Mouse (Mus musculus): ENCODE data around the gene Mettl21e. TPM values are rescaled to one million over a fixed set of nuclear protein-coding genes. Genes with fewer than 3 reads are reported as not detected.
"Not testable (repeated sequence)": the region's sequence is repeated elsewhere in the genome, so short reads cannot be mapped to it uniquely, and the experiment has no call there.

The Mettl21e gene
- 0.27 and 0.47 TPM in 2 replicates for polyA plus RNA-seq (2015; fragmentation: Nextera tagmentation; extraction: Ambion mirVana)

- Histone ChIP-seq H3K27ac (ENCODE audit: low read length) (no peak within 1 kb of the TSS), H3K27me3 (ENCODE audit: control insufficient read depth, insufficient read depth, low read depth, low read length) (no peaks in the 10 kb centered on the region), H3K36me3 (ENCODE audit: control insufficient read depth, insufficient read depth) (no peaks in the 10 kb centered on the region), H3K4me1 (ENCODE audit: control insufficient read depth, low read depth, low read length) (no peaks in the 10 kb centered on the region), H3K9ac (ENCODE audit: low read depth, low read length) (no peak within 1 kb of the TSS), H3K9me3 (replicated peaks; ENCODE audit: control insufficient read depth, low read length) (no peaks in the 10 kb centered on the region), H3K4me2 (ENCODE audit: low read depth, low read length) (no peak within 1 kb of the TSS), H3K4me3 (ENCODE audit: low read depth, low read length) (no peak within 1 kb of the TSS)
- no peak for ATAC-seq (ENCODE audit: low read depth)
- WGBS (ENCODE audit: insufficient replicate concordance) = 35% methylated on average over 1 of the region's 1 CpGs
Measured at GRCm38 (mm10) chr1:44218876-44219275, at the start of gene Mettl21e. Mettl21e (minus strand) TSS chr1:44218961.

GRCm38 (mm10) chr1:44240440-44240839 is 21.7 kb upstream of the Mettl21e start:
- H3K27me3 ChIP-seq (ENCODE audit: control insufficient read depth, insufficient read depth, low read depth, low read length); H3K4me2 ChIP-seq (ENCODE audit: low read depth, low read length); H3K9me3 ChIP-seq (replicated peaks; ENCODE audit: control insufficient read depth, low read length); H3K9ac ChIP-seq (ENCODE audit: low read depth, low read length); H3K27ac ChIP-seq (ENCODE audit: low read length); H3K4me3 ChIP-seq (ENCODE audit: low read depth, low read length); H3K36me3 ChIP-seq (ENCODE audit: control insufficient read depth, insufficient read depth); ATAC-seq (ENCODE audit: low read depth); H3K4me1 ChIP-seq (ENCODE audit: control insufficient read depth, low read depth, low read length): not testable (repeated sequence)
- WGBS (ENCODE audit: insufficient replicate concordance) = 55% methylated on average over 2 of the region's 2 CpGs

DNA sequence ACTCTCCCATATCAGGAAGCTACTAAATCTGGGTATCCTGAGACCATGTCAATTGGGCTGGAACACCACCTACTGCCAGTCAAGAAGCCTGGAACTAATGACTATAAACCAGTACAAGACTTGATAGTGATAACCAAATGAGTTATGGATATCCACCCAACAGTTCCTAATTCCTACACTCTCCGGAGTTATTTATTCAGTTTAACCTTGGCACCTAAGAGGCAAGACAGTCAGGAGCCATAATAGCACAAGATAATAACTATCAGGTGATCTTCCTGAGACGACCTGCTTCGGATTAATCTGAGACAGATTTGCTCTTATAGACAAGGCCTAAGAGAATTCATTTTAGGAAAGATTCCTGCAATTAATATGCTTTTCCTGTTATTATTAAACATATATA is 21.2 kb upstream of the Mettl21e start:
- Histone ChIP-seq H3K9me3 (replicated peaks; ENCODE audit: control insufficient read depth, low read length) (no peaks in the 10 kb centered on the region), H3K4me1 (ENCODE audit: control insufficient read depth, low read depth, low read length) (no peaks in the 10 kb centered on the region), H3K27me3 (ENCODE audit: control insufficient read depth, insufficient read depth, low read depth, low read length) (no peaks in the 10 kb centered on the region), H3K4me3 (ENCODE audit: low read depth, low read length) (no peak overlapping the region), H3K27ac (ENCODE audit: low read length) (no peak overlapping the region), H3K4me2 (ENCODE audit: low read depth, low read length) (no peak overlapping the region), H3K36me3 (ENCODE audit: control insufficient read depth, insufficient read depth) (no peaks in the 10 kb centered on the region), H3K9ac (ENCODE audit: low read depth, low read length) (no peak overlapping the region)
- no peak for ATAC-seq (ENCODE audit: low read depth)
- WGBS (ENCODE audit: insufficient replicate concordance) = 64% methylated on average over 3 of the region's 3 CpGs

- Histone ChIP-seq H3K4me1 (ENCODE audit: control insufficient read depth, low read depth, low read length) (no peaks in the 10 kb centered on the region), H3K27me3 (ENCODE audit: control insufficient read depth, insufficient read depth, low read depth, low read length) (no peaks in the 10 kb centered on the region), H3K9me3 (replicated peaks; ENCODE audit: control insufficient read depth, low read length) (no peaks in the 10 kb centered on the region), H3K4me3 (ENCODE audit: low read depth, low read length) (no peak overlapping the region), H3K4me2 (ENCODE audit: low read depth, low read length) (no peak overlapping the region), H3K27ac (ENCODE audit: low read length) (no peak overlapping the region), H3K9ac (ENCODE audit: low read depth, low read length) (no peak overlapping the region), H3K36me3 (ENCODE audit: control insufficient read depth, insufficient read depth) (no peaks in the 10 kb centered on the region)
- WGBS (ENCODE audit: insufficient replicate concordance) = 36% methylated on average over 2 of the region's 2 CpGs
- no peak for ATAC-seq (ENCODE audit: low read depth)
Measured at GRCm38 (mm10) chr1:44237305-44237704, 18.5 kb upstream of the Mettl21e start.

GRCm38 (mm10) chr1:44235311-44235710 is 16.6 kb upstream of the Mettl21e start:
- Histone ChIP-seq H3K4me1 (ENCODE audit: control insufficient read depth, low read depth, low read length) (no peaks in the 10 kb centered on the region), H3K9me3 (replicated peaks; ENCODE audit: control insufficient read depth, low read length) (no peaks in the 10 kb centered on the region), H3K27ac (ENCODE audit: low read length) (no peak overlapping the region), H3K9ac (ENCODE audit: low read depth, low read length) (no peak overlapping the region), H3K36me3 (ENCODE audit: control insufficient read depth, insufficient read depth) (no peaks in the 10 kb centered on the region), H3K4me3 (ENCODE audit: low read depth, low read length) (no peak overlapping the region), H3K27me3 (ENCODE audit: control insufficient read depth, insufficient read depth, low read depth, low read length) (no peaks in the 10 kb centered on the region), H3K4me2 (ENCODE audit: low read depth, low read length) (no peak overlapping the region)
- WGBS (ENCODE audit: insufficient replicate concordance) = 41% methylated on average over 2 of the region's 2 CpGs
- no peak for ATAC-seq (ENCODE audit: low read depth)

GRCm38 (mm10) chr1:44234531-44234930 is 15.8 kb upstream of the Mettl21e start:
- H3K36me3 ChIP-seq (ENCODE audit: control insufficient read depth, insufficient read depth); H3K4me3 ChIP-seq (ENCODE audit: low read depth, low read length); H3K4me2 ChIP-seq (ENCODE audit: low read depth, low read length); ATAC-seq (ENCODE audit: low read depth); H3K9ac ChIP-seq (ENCODE audit: low read depth, low read length); H3K27me3 ChIP-seq (ENCODE audit: control insufficient read depth, insufficient read depth, low read depth, low read length); H3K9me3 ChIP-seq (replicated peaks; ENCODE audit: control insufficient read depth, low read length); H3K4me1 ChIP-seq (ENCODE audit: control insufficient read depth, low read depth, low read length); H3K27ac ChIP-seq (ENCODE audit: low read length): not testable (repeated sequence)
- WGBS (ENCODE audit: insufficient replicate concordance) = 75% methylated on average over 2 of the region's 2 CpGs

GRCm38 (mm10) chr1:44229044-44229443 is 10.3 kb upstream of the Mettl21e start:
- Histone ChIP-seq H3K4me1 (ENCODE audit: control insufficient read depth, low read depth, low read length) (no peaks in the 10 kb centered on the region), H3K4me3 (ENCODE audit: low read depth, low read length) (no peak overlapping the region), H3K9ac (ENCODE audit: low read depth, low read length) (no peak overlapping the region), H3K27me3 (ENCODE audit: control insufficient read depth, insufficient read depth, low read depth, low read length) (no peaks in the 10 kb centered on the region), H3K9me3 (replicated peaks; ENCODE audit: control insufficient read depth, low read length) (no peaks in the 10 kb centered on the region), H3K4me2 (ENCODE audit: low read depth, low read length) (no peak overlapping the region), H3K27ac (ENCODE audit: low read length) (no peak overlapping the region), H3K36me3 (ENCODE audit: control insufficient read depth, insufficient read depth) (no peaks in the 10 kb centered on the region)
- no peak for ATAC-seq (ENCODE audit: low read depth)
- WGBS (ENCODE audit: insufficient replicate concordance) = 48% methylated on average over 2 of the region's 2 CpGs

- WGBS (ENCODE audit: insufficient replicate concordance) = 49% methylated on average over 2 of the region's 2 CpGs
- no peak for ATAC-seq (ENCODE audit: low read depth)
- no peaks in the 10 kb centered on the region for H3K9me3 ChIP-seq (replicated peaks; ENCODE audit: control insufficient read depth, low read length)
- H3K4me3 ChIP-seq (ENCODE audit: low read depth, low read length) = no peak overlapping the region
- no peak overlapping the region for H3K27ac ChIP-seq (ENCODE audit: low read length)
- no peak overlapping the region for H3K4me2 ChIP-seq (ENCODE audit: low read depth, low read length)
- H3K9ac ChIP-seq (ENCODE audit: low read depth, low read length) = no peak overlapping the region
- no peaks in the 10 kb centered on the region for H3K36me3 ChIP-seq (ENCODE audit: control insufficient read depth, insufficient read depth)
- H3K27me3 ChIP-seq (ENCODE audit: control insufficient read depth, insufficient read depth, low read depth, low read length) = no peaks in the 10 kb centered on the region
- no peaks in the 10 kb centered on the region for H3K4me1 ChIP-seq (ENCODE audit: control insufficient read depth, low read depth, low read length)
Measured at GRCm38 (mm10) chr1:44217118-44217517, 1.6 kb downstream of the Mettl21e start.

GRCm38 (mm10) chr1:44216352-44217116 is 2.2 kb downstream of the Mettl21e start:
- H3K27ac ChIP-seq (ENCODE audit: low read length) = no peak overlapping the region
- H3K4me3 ChIP-seq (ENCODE audit: low read depth, low read length) = no peak overlapping the region
- WGBS (ENCODE audit: insufficient replicate concordance) = 52% methylated on average over 2 of the region's 2 CpGs
- H3K27me3 ChIP-seq (ENCODE audit: control insufficient read depth, insufficient read depth, low read depth, low read length) = no peaks in the 10 kb centered on the region
- no peak overlapping the region for H3K9ac ChIP-seq (ENCODE audit: low read depth, low read length)
- no peak for ATAC-seq (ENCODE audit: low read depth)
- H3K9me3 ChIP-seq (replicated peaks; ENCODE audit: control insufficient read depth, low read length) = no peaks in the 10 kb centered on the region
- H3K36me3 ChIP-seq (ENCODE audit: control insufficient read depth, insufficient read depth) = no peaks in the 10 kb centered on the region
- H3K4me2 ChIP-seq (ENCODE audit: low read depth, low read length) = no peak overlapping the region
- no peaks in the 10 kb centered on the region for H3K4me1 ChIP-seq (ENCODE audit: control insufficient read depth, low read depth, low read length)
